Mouse (Mus musculus) forebrain, embryonic 10.5 days (tissue): ENCODE results near the gene Hid1. TPM values are rescaled to one million over a fixed set of nuclear protein-coding genes. Genes with fewer than 3 reads are reported as not detected.

Source experiments
- DNase-seq: peaks from one replicate; pipeline ENCODE4 v3.0.0-alpha.2; 2017; ENCODE audit warnings: low spot score; ENCODE audit errors: extremely low spot score
- H3K27ac ChIP-seq: fragments of 300-500 bp; sonication (generic); 2 replicates; pipeline ENCODE4 v1.5.1; 2016; ENCODE audit warnings: mild to moderate bottlenecking
- H3K27me3 ChIP-seq: fragments of 300-500 bp; sonication (generic); 2 replicates; pipeline ENCODE4 v1.6.1; 2016; ENCODE audit warnings: mild to moderate bottlenecking; ENCODE audit not compliant: poor library complexity, severe bottlenecking
- H3K36me3 ChIP-seq: fragments of 300-500 bp; sonication (generic); replicated peaks from 2 replicates; pipeline ENCODE4 v1.6.1; 2016; ENCODE audit warnings: mild to moderate bottlenecking, moderate library complexity
- H3K4me1 ChIP-seq: fragments of 300-500 bp; sonication (generic); 2 replicates; pipeline ENCODE4 v1.6.1; 2016
- H3K4me3 ChIP-seq: fragments of 300-500 bp; sonication (generic); 2 replicates; pipeline ENCODE4 v1.5.1; 2016; ENCODE audit warnings: mild to moderate bottlenecking, moderate library complexity
- H3K9me3 ChIP-seq: fragments of 300-500 bp; sonication (generic); 2 replicates; pipeline ENCODE4 v1.6.1; 2016; ENCODE audit warnings: mild to moderate bottlenecking, moderate library complexity
- WGBS: fragments of 180-500 bp; shearing (Covaris S2); methylation state at CpG from one replicate; pipeline ENCODE4 v1.1.7; 2016; 5-methylcytosine and 5-hydroxymethylcytosine counted together
- polyA plus RNA-seq: library from polyadenylated mRNA; unstranded; fragments of >200 nt; fragmentation: Nextera tagmentation; extraction: Ambion mirVana; gene quantifications from 2 replicates; pipeline ENCODE4 v1.2.1, GENCODE M21; 2016

Gene Hid1
- polyA plus RNA-seq, 1 experiment from 2014 or later = 18.2 TPM

- H3K27me3 ChIP-seq = peaks cover 100% of the 10 kb centered on the region
- H3K36me3 ChIP-seq = no peaks in the 10 kb centered on the region
- no peak for DNase-seq
- 8% methylated on average over 18 of the region's 18 CpGs for WGBS
- no peaks in the 10 kb centered on the region for H3K9me3 ChIP-seq
- 0 out of 2 replicates have a peak overlapping the region, but pooled peaks have one; percentile 5 for H3K4me3 ChIP-seq
- H3K4me1 ChIP-seq = peaks cover 46% of the 10 kb centered on the region
- H3K27ac ChIP-seq = no peak overlapping the region
These were observed 47.7 kb downstream of the Hid1 start for GRCm38 (mm10) chr11:115319704-115320383.

- peak overlapping the region; percentile 28; the same call in 1 of the 2 replicates for H3K4me3 ChIP-seq
These were observed 49.1 kb downstream of the Hid1 start for GRCm38 (mm10) chr11:115318245-115319027.

GRCm38 (mm10) chr11:115317204-115317603 is 50.4 kb downstream of the Hid1 start:
- Histone ChIP-seq H3K9me3 (no peaks in the 10 kb centered on the region), H3K4me3 (no peak overlapping the region), H3K27ac (no peak overlapping the region), H3K4me1 (peaks cover 32% of the 10 kb centered on the region), H3K27me3 (peaks cover 100% of the 10 kb centered on the region), H3K36me3 (no peaks in the 10 kb centered on the region)
- DNase-seq = no peak
- 62% methylated on average over 7 of the region's 7 CpGs for WGBS

More at GRCm38 (mm10) chr11:115318245-115319027, 49.1 kb downstream of the Hid1 start:
- H3K27ac ChIP-seq = no peak overlapping the region
- WGBS = 5% methylated on average over 63 of the region's 63 CpGs
- DNase-seq = no peak
- peaks cover 44% of the 10 kb centered on the region for H3K4me1 ChIP-seq
- H3K27me3 ChIP-seq = peaks cover 100% of the 10 kb centered on the region
- no peaks in the 10 kb centered on the region for H3K9me3 ChIP-seq
- no peaks in the 10 kb centered on the region for H3K36me3 ChIP-seq

GRCm38 (mm10) chr11:115314249-115314648 is 53.3 kb downstream of the Hid1 start:
- H3K9me3 ChIP-seq = no peaks in the 10 kb centered on the region
- H3K36me3 ChIP-seq = no peaks in the 10 kb centered on the region
- H3K4me1 ChIP-seq = peaks cover 13% of the 10 kb centered on the region
- no peak overlapping the region for H3K4me3 ChIP-seq
- peaks cover 78% of the 10 kb centered on the region for H3K27me3 ChIP-seq
- DNase-seq = no peak
- 52% methylated on average over 2 of the region's 2 CpGs for WGBS
- no peak overlapping the region for H3K27ac ChIP-seq

- Histone ChIP-seq H3K27ac (no peak overlapping the region), H3K27me3 (peaks cover 58% of the 10 kb centered on the region)
- WGBS = 73% methylated on average over 1 of the region's 1 CpGs
These were observed 58.8 kb downstream of the Hid1 start for GRCm38 (mm10) chr11:115308781-115309180.

GRCm38 (mm10) chr11:115306863-115307262 is 60.7 kb downstream of the Hid1 start, which contains the start of gene Otop2:
Gene Otop2 (plus strand): TSS chr11:115307163.
- Histone ChIP-seq H3K36me3 (no peaks in the 10 kb centered on the region), H3K4me3 (no peak within 1 kb of the TSS), H3K27me3 (peaks cover 38% of the 10 kb centered on the region), H3K9me3 (no peaks in the 10 kb centered on the region), H3K27ac (0 out of 2 replicates have a peak within 1 kb of the TSS, but pooled peaks have one; percentile 22), H3K4me1 (peaks cover 17% of the 10 kb centered on the region)
- WGBS = 21% methylated on average over 8 of the region's 8 CpGs
- no peak for DNase-seq

More at GRCm38 (mm10) chr11:115308781-115309180, 58.8 kb downstream of the Hid1 start:
- Histone ChIP-seq H3K4me3 (no peak overlapping the region), H3K4me1 (peaks cover 17% of the 10 kb centered on the region), H3K36me3 (no peaks in the 10 kb centered on the region), H3K9me3 (no peaks in the 10 kb centered on the region)
- DNase-seq = no peak

GRCm38 (mm10) chr11:115303167-115303566 is 64.4 kb downstream of the Hid1 start:
- DNase-seq = no peak
- Histone ChIP-seq H3K27me3 (peaks cover 47% of the 10 kb centered on the region), H3K4me1 (peaks cover 17% of the 10 kb centered on the region), H3K9me3 (no peaks in the 10 kb centered on the region), H3K4me3 (no peak overlapping the region), H3K36me3 (no peaks in the 10 kb centered on the region), H3K27ac (no peak overlapping the region)
- 82% methylated on average over 8 of the region's 8 CpGs for WGBS

- DNase-seq = no peak
- Histone ChIP-seq H3K36me3 (no peaks in the 10 kb centered on the region), H3K27ac (no peak overlapping the region), H3K4me1 (peaks cover 21% of the 10 kb centered on the region), H3K4me3 (no peak overlapping the region), H3K9me3 (no peaks in the 10 kb centered on the region), H3K27me3 (peaks cover 47% of the 10 kb centered on the region)
- WGBS = 95% methylated on average over 2 of the region's 2 CpGs
These were observed 66.2 kb downstream of the Hid1 start for GRCm38 (mm10) chr11:115301351-115301750.

- no peak overlapping the region for H3K4me3 ChIP-seq
- H3K27ac ChIP-seq = no peak overlapping the region
- H3K36me3 ChIP-seq = no peaks in the 10 kb centered on the region
- H3K27me3 ChIP-seq = peaks cover 47% of the 10 kb centered on the region
- H3K4me1 ChIP-seq = peaks cover 16% of the 10 kb centered on the region
- WGBS = 76% methylated on average over 4 of the region's 4 CpGs
- no peak for DNase-seq
- no peaks in the 10 kb centered on the region for H3K9me3 ChIP-seq
These were observed 66.8 kb downstream of the Hid1 start for GRCm38 (mm10) chr11:115300745-115301144.

GRCm38 (mm10) chr11:115298160-115298559 is 69.4 kb downstream of the Hid1 start:
- 71% methylated on average over 8 of the region's 8 CpGs for WGBS
- DNase-seq = no peak
- H3K4me3 ChIP-seq = peak overlapping the region; percentile 56; the same call in 1 of the 2 replicates
- no peaks in the 10 kb centered on the region for H3K36me3 ChIP-seq
- peaks cover 43% of the 10 kb centered on the region for H3K27me3 ChIP-seq
- H3K4me1 ChIP-seq = peaks cover 19% of the 10 kb centered on the region
- no peak overlapping the region; the same call in 1 of the 2 replicates for H3K27ac ChIP-seq
- no peaks in the 10 kb centered on the region for H3K9me3 ChIP-seq
